Mouse (Mus musculus): Measurements from ENCODE around the gene Pard3b. TPM values are rescaled to one million over a fixed set of nuclear protein-coding genes. Genes with fewer than 3 reads are reported as not detected.

Pard3b gene
- polyA plus RNA-seq, 1 experiment from 2014 or later: 6.8 TPM

DNA sequence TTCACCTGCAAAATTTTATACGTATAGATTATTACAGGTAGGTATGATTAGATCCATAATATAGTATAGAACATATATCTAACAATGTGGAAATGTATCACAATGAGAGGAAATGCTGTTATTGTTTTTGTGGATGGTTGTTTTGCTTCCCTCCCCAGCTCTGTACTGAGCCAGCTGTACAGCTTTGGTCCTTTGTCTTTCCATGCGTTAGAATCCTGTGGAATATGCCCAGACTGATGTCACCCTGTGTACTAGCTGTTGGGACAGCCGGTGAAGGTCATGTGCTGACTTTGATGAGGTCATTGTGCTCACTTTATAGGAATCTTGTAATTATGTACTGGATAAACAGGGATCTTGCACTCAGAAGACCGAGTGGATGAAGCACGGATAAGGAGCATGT is 286.9 kb downstream of the Pard3b start:
- Histone ChIP-seq H3K9me3 (ENCODE audit: control insufficient read depth, low read length) (no peaks in the 10 kb centered on the region), H3K36me3 (ENCODE audit: control insufficient read depth, insufficient read depth, low read length) (no peaks in the 10 kb centered on the region), H3K4me3 (ENCODE audit: low read depth, low read length) (no peak overlapping the region), H3K4me1 (replicated peaks; ENCODE audit: control insufficient read depth, insufficient read depth, low read length) (no peaks in the 10 kb centered on the region), H3K27ac (ENCODE audit: low read depth, low read length) (no peak overlapping the region), H3K9ac (ENCODE audit: low read depth, low read length) (no peak overlapping the region), H3K4me2 (no peak overlapping the region), H3K27me3 (replicated peaks; ENCODE audit: control insufficient read depth, insufficient read depth, low read length) (no peaks in the 10 kb centered on the region)
- DNase-seq (ENCODE audit: low spot score) (no peak), ATAC-seq (replicated peaks; ENCODE audit: low FRiP score) (no peak)
- WGBS: 79% methylated on average over 5 of the region's 5 CpGs

- H3K9me3 ChIP-seq (ENCODE audit: control insufficient read depth, low read length): no peaks in the 10 kb centered on the region
- H3K9ac ChIP-seq (ENCODE audit: low read depth, low read length): no peak overlapping the region
- H3K4me1 ChIP-seq (replicated peaks; ENCODE audit: control insufficient read depth, insufficient read depth, low read length): no peaks in the 10 kb centered on the region
- WGBS: 78% methylated on average over 7 of the region's 7 CpGs
- ATAC-seq (replicated peaks; ENCODE audit: low FRiP score): no peak
- no peak overlapping the region for H3K4me3 ChIP-seq (ENCODE audit: low read depth, low read length)
- H3K27me3 ChIP-seq (replicated peaks; ENCODE audit: control insufficient read depth, insufficient read depth, low read length): no peaks in the 10 kb centered on the region
- DNase-seq (ENCODE audit: low spot score): no peak
- H3K27ac ChIP-seq (ENCODE audit: low read depth, low read length): no peak overlapping the region
- H3K4me2 ChIP-seq: no peak overlapping the region
- H3K36me3 ChIP-seq (ENCODE audit: control insufficient read depth, insufficient read depth, low read length): no peaks in the 10 kb centered on the region
Observed at GRCm38 (mm10) chr1:61928131-61928761, 289.6 kb downstream of the Pard3b start.

- WGBS: 79% methylated on average over 2 of the region's 2 CpGs
- Histone ChIP-seq H3K4me3 (ENCODE audit: low read depth, low read length) (no peak overlapping the region), H3K9ac (ENCODE audit: low read depth, low read length) (no peak overlapping the region), H3K9me3 (ENCODE audit: control insufficient read depth, low read length) (no peaks in the 10 kb centered on the region), H3K27ac (ENCODE audit: low read depth, low read length) (no peak overlapping the region), H3K4me1 (replicated peaks; ENCODE audit: control insufficient read depth, insufficient read depth, low read length) (no peaks in the 10 kb centered on the region), H3K36me3 (ENCODE audit: control insufficient read depth, insufficient read depth, low read length) (no peaks in the 10 kb centered on the region), H3K4me2 (no peak overlapping the region), H3K27me3 (replicated peaks; ENCODE audit: control insufficient read depth, insufficient read depth, low read length) (no peaks in the 10 kb centered on the region)
- no peak for DNase-seq (ENCODE audit: low spot score)
- no peak for ATAC-seq (replicated peaks; ENCODE audit: low FRiP score)
Observed at GRCm38 (mm10) chr1:61933574-61933973, 294.9 kb downstream of the Pard3b start.

- Histone ChIP-seq H3K4me2 (no peak overlapping the region), H3K27me3 (replicated peaks; ENCODE audit: control insufficient read depth, insufficient read depth, low read length) (no peaks in the 10 kb centered on the region), H3K9me3 (ENCODE audit: control insufficient read depth, low read length) (no peaks in the 10 kb centered on the region), H3K36me3 (ENCODE audit: control insufficient read depth, insufficient read depth, low read length) (no peaks in the 10 kb centered on the region), H3K27ac (ENCODE audit: low read depth, low read length) (no peak overlapping the region), H3K4me3 (ENCODE audit: low read depth, low read length) (no peak overlapping the region), H3K4me1 (replicated peaks; ENCODE audit: control insufficient read depth, insufficient read depth, low read length) (no peaks in the 10 kb centered on the region), H3K9ac (ENCODE audit: low read depth, low read length) (no peak overlapping the region)
- ATAC-seq (replicated peaks; ENCODE audit: low FRiP score) (no peak), DNase-seq (ENCODE audit: low spot score) (no peak)
- WGBS: 77% methylated on average over 4 of the region's 4 CpGs
Observed at GRCm38 (mm10) chr1:61934760-61935159, 296.1 kb downstream of the Pard3b start.

DNA sequence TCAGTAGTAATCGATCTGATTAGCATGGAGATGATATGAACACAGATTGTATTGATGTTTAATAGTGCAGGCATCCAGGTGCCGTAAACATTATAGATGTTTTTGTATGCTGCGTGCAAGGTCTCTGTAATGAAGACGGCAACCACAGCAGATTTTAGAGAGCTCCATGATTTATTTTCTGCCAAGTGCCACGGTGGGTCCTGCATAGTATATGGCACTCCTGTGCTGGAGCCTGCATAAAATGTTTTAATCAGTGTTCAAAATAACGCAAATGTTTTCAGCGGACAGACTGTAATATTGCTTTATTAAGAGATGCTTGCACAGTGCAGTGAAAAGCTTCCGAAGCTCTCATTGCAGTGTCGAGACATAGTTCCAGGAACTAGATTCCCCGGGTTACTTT is 301.3 kb downstream of the Pard3b start:
- Histone ChIP-seq H3K36me3 (ENCODE audit: control insufficient read depth, insufficient read depth, low read length) (no peaks in the 10 kb centered on the region), H3K4me2 (no peak overlapping the region), H3K27ac (ENCODE audit: low read depth, low read length) (no peak overlapping the region), H3K27me3 (replicated peaks; ENCODE audit: control insufficient read depth, insufficient read depth, low read length) (no peaks in the 10 kb centered on the region), H3K4me1 (replicated peaks; ENCODE audit: control insufficient read depth, insufficient read depth, low read length) (no peaks in the 10 kb centered on the region), H3K9me3 (ENCODE audit: control insufficient read depth, low read length) (no peaks in the 10 kb centered on the region), H3K4me3 (ENCODE audit: low read depth, low read length) (no peak overlapping the region), H3K9ac (ENCODE audit: low read depth, low read length) (no peak overlapping the region)
- DNase-seq (ENCODE audit: low spot score) (no peak), ATAC-seq (replicated peaks; ENCODE audit: low FRiP score) (no peak)
- 82% methylated on average over 10 of the region's 10 CpGs for WGBS

DNA sequence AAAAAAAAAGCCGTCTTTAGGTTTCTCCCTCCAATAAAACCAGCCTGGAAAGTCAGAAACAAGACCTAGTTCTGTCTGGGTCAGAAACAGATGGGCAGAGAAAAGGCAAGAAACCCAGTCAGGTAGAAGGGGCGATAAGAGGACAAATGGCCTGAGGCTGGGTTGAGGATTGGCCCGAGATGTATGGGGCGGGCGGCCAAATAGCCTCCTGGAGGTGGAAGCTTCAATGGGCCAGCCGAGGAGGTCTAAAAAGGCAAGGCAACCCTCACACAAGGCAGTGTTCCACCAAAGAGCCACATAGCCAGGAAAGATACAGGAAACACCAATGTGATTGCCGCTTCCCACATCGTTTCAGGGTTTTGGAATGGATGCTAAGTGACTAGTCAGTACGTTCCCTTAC is 322.9 kb downstream of the Pard3b start:
- 83% methylated on average over 9 of the region's 9 CpGs for WGBS
- DNase-seq (ENCODE audit: low spot score) (no peak), ATAC-seq (replicated peaks; ENCODE audit: low FRiP score) (no peak)
- no peaks in the 10 kb centered on the region for H3K36me3 ChIP-seq (ENCODE audit: control insufficient read depth, insufficient read depth, low read length)
- no peaks in the 10 kb centered on the region for H3K27me3 ChIP-seq (replicated peaks; ENCODE audit: control insufficient read depth, insufficient read depth, low read length)
- no peak overlapping the region for H3K27ac ChIP-seq (ENCODE audit: low read depth, low read length)
- H3K4me3 ChIP-seq (ENCODE audit: low read depth, low read length): no peak overlapping the region
- no peak overlapping the region for H3K4me2 ChIP-seq
- no peak overlapping the region for H3K9ac ChIP-seq (ENCODE audit: low read depth, low read length)
- no peaks in the 10 kb centered on the region for H3K9me3 ChIP-seq (ENCODE audit: control insufficient read depth, low read length)
- no peaks in the 10 kb centered on the region for H3K4me1 ChIP-seq (replicated peaks; ENCODE audit: control insufficient read depth, insufficient read depth, low read length)

DNA sequence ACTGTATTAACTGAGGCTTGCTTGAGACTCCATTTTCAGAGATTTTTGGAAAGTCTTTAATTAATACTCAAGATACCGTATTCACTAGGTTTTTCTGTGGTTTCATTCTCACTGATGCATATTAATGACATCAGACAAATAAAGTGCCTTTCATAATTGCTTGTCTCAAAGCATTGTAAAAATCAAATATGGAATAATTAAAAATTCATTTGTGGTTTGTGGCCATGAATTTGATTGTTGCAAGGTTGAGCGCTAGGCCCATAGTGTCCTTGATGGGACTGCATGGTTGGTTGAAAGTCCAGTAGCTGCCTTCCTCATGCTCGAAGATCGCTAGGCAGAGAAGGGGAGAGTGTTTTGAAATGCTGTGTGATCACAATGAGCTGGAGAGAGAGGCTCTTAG is 323.9 kb downstream of the Pard3b start:
- 91% methylated on average over 4 of the region's 4 CpGs for WGBS
- ATAC-seq (replicated peaks; ENCODE audit: low FRiP score) (no peak), DNase-seq (ENCODE audit: low spot score) (no peak)
- H3K27ac ChIP-seq (ENCODE audit: low read depth, low read length): no peak overlapping the region
- no peaks in the 10 kb centered on the region for H3K27me3 ChIP-seq (replicated peaks; ENCODE audit: control insufficient read depth, insufficient read depth, low read length)
- H3K4me1 ChIP-seq (replicated peaks; ENCODE audit: control insufficient read depth, insufficient read depth, low read length): no peaks in the 10 kb centered on the region
- H3K9me3 ChIP-seq (ENCODE audit: control insufficient read depth, low read length): no peaks in the 10 kb centered on the region
- H3K9ac ChIP-seq (ENCODE audit: low read depth, low read length): no peak overlapping the region
- H3K4me2 ChIP-seq: no peak overlapping the region
- H3K36me3 ChIP-seq (ENCODE audit: control insufficient read depth, insufficient read depth, low read length): no peaks in the 10 kb centered on the region
- H3K4me3 ChIP-seq (ENCODE audit: low read depth, low read length): no peak overlapping the region

- Histone ChIP-seq H3K9me3 (ENCODE audit: control insufficient read depth, low read length) (no peaks in the 10 kb centered on the region), H3K4me2 (no peak overlapping the region), H3K4me1 (replicated peaks; ENCODE audit: control insufficient read depth, insufficient read depth, low read length) (no peaks in the 10 kb centered on the region), H3K36me3 (ENCODE audit: control insufficient read depth, insufficient read depth, low read length) (no peaks in the 10 kb centered on the region), H3K9ac (ENCODE audit: low read depth, low read length) (no peak overlapping the region), H3K27ac (ENCODE audit: low read depth, low read length) (no peak overlapping the region), H3K27me3 (replicated peaks; ENCODE audit: control insufficient read depth, insufficient read depth, low read length) (no peaks in the 10 kb centered on the region), H3K4me3 (ENCODE audit: low read depth, low read length) (no peak overlapping the region)
- DNase-seq (ENCODE audit: low spot score) (no peak), ATAC-seq (replicated peaks; ENCODE audit: low FRiP score) (no peak)
- WGBS: 55% methylated on average over 3 of the region's 3 CpGs
Observed at GRCm38 (mm10) chr1:61967124-61967523, 328.5 kb downstream of the Pard3b start.

- 80% methylated on average over 4 of the region's 4 CpGs for WGBS
- ATAC-seq (replicated peaks; ENCODE audit: low FRiP score) (no peak), DNase-seq (ENCODE audit: low spot score) (no peak)
- no peak overlapping the region for H3K4me2 ChIP-seq
- H3K27ac ChIP-seq (ENCODE audit: low read depth, low read length): no peak overlapping the region
- H3K9ac ChIP-seq (ENCODE audit: low read depth, low read length): no peak overlapping the region
- H3K4me3 ChIP-seq (ENCODE audit: low read depth, low read length): no peak overlapping the region
- H3K4me1 ChIP-seq (replicated peaks; ENCODE audit: control insufficient read depth, insufficient read depth, low read length): no peaks in the 10 kb centered on the region
- no peaks in the 10 kb centered on the region for H3K9me3 ChIP-seq (ENCODE audit: control insufficient read depth, low read length)
- H3K27me3 ChIP-seq (replicated peaks; ENCODE audit: control insufficient read depth, insufficient read depth, low read length): no peaks in the 10 kb centered on the region
- no peaks in the 10 kb centered on the region for H3K36me3 ChIP-seq (ENCODE audit: control insufficient read depth, insufficient read depth, low read length)
Observed at GRCm38 (mm10) chr1:61967807-61968206, 329.2 kb downstream of the Pard3b start.
